Mouse (Mus musculus): ENCODE results near the gene Srrm1.
"Not testable (repeated sequence)": the region's sequence is repeated elsewhere in the genome, so short reads cannot be mapped to it uniquely, and the experiment has no call there.

Srrm1 gene

GRCm38 (mm10) chr4:135298680-135299079 is 54.4 kb downstream of the Srrm1 start:
- DNase-seq: no peak

GRCm38 (mm10) chr4:135297931-135298546 is 55.1 kb downstream of the Srrm1 start:
- no peak for DNase-seq

GRCm38 (mm10) chr4:135297146-135297545 is 56.0 kb downstream of the Srrm1 start:
- DNase-seq: no peak

GRCm38 (mm10) chr4:135296565-135296964 is 56.6 kb downstream of the Srrm1 start:
- DNase-seq: no peak

GRCm38 (mm10) chr4:135293813-135294212 is 59.3 kb downstream of the Srrm1 start:
- no peak for DNase-seq

- DNase-seq: peak; percentile 44
These were observed 60.5 kb downstream of the Srrm1 start for GRCm38 (mm10) chr4:135292477-135293089.

- no peak for DNase-seq
These were observed 61.3 kb downstream of the Srrm1 start for GRCm38 (mm10) chr4:135291841-135292240.

GRCm38 (mm10) chr4:135291199-135291598 is 61.9 kb downstream of the Srrm1 start:
- no peak for DNase-seq

GRCm38 (mm10) chr4:135287975-135288374 is 65.1 kb downstream of the Srrm1 start:
- no peak for DNase-seq

- no peak for DNase-seq
These were observed 66.2 kb downstream of the Srrm1 start for GRCm38 (mm10) chr4:135286833-135287395.

- DNase-seq: no peak
These were observed 67.0 kb downstream of the Srrm1 start for GRCm38 (mm10) chr4:135286033-135286622.

GRCm38 (mm10) chr4:135285436-135285835 is 67.7 kb downstream of the Srrm1 start:
- no peak for DNase-seq

GRCm38 (mm10) chr4:135283875-135284274 is 69.2 kb downstream of the Srrm1 start:
- no peak for DNase-seq

GRCm38 (mm10) chr4:135283417-135283816 is 69.7 kb downstream of the Srrm1 start:
- no peak for DNase-seq

GRCm38 (mm10) chr4:135282651-135283290 is 70.3 kb downstream of the Srrm1 start:
- DNase-seq: no peak

GRCm38 (mm10) chr4:135280016-135280415 is 73.1 kb downstream of the Srrm1 start:
- DNase-seq: not testable (repeated sequence)

GRCm38 (mm10) chr4:135276681-135277379 is 76.3 kb downstream of the Srrm1 start:
- DNase-seq: no peak

- no peak for DNase-seq
These were observed 78.4 kb downstream of the Srrm1 start for GRCm38 (mm10) chr4:135274761-135275160.

- peak; percentile 40 for DNase-seq
These were observed 79.8 kb downstream of the Srrm1 start for GRCm38 (mm10) chr4:135273307-135273682.

- DNase-seq: peak; percentile 100
These were observed 80.3 kb downstream of the Srrm1 start, which contains the start of gene Clic4 for GRCm38 (mm10) chr4:135272640-135273306. Gene Clic4, minus strand, starts transcription at chr4:135272814.

- DNase-seq: peak; percentile 78
These were observed 81.1 kb downstream of the Srrm1 start for GRCm38 (mm10) chr4:135271881-135272616.

Measured in thymus, postnatal 4 days (tissue).